Mouse (Mus musculus) liver, adult 2 months (tissue): ENCODE results near the gene Usp44. TPM values are rescaled to one million over a fixed set of nuclear protein-coding genes. Genes with fewer than 3 reads are reported as not detected.

Experiments
- DNase-seq: peaks from one replicate; pipeline ENCODE4 v3.0.0-alpha.2; 2011; ENCODE audit warnings: low read depth, low spot score; ENCODE audit errors: extremely low read depth
- H3K27ac ChIP-seq: fragments of 200-500 bp; replicated peaks from 2 replicates; pipeline ENCODE4 v1.5.1; 2012; ENCODE audit warnings: low read depth, mild to moderate bottlenecking, control low read depth, inconsistent platforms, low read length; ENCODE audit not compliant: insufficient read depth
- H3K27me3 ChIP-seq: fragments of 200-500 bp; 2 replicates; pipeline ENCODE4 v1.6.1; 2012; ENCODE audit warnings: mild to moderate bottlenecking, moderate library complexity, low read length, inconsistent platforms; ENCODE audit not compliant: control insufficient read depth, insufficient read depth
- H3K36me3 ChIP-seq: fragments of 200-500 bp; 2 replicates; pipeline ENCODE4 v1.6.1; 2012; ENCODE audit warnings: low read length, inconsistent platforms; ENCODE audit not compliant: control insufficient read depth, insufficient read depth
- H3K4me1 ChIP-seq: fragments of 200-500 bp; 2 replicates; pipeline ENCODE4 v1.6.1; 2011; ENCODE audit warnings: low read length; ENCODE audit not compliant: control insufficient read depth, insufficient read depth
- H3K4me3 ChIP-seq: fragments of 200-500 bp; 2 replicates; pipeline ENCODE4 v1.5.1; 2011; ENCODE audit warnings: low read depth, mild to moderate bottlenecking, control low read depth, low read length, moderate library complexity; ENCODE audit not compliant: insufficient read depth
- H3K79me2 ChIP-seq: fragments of 200-500 bp; 2 replicates; pipeline ENCODE4 v1.6.1; 2012; ENCODE audit warnings: inconsistent platforms, mild to moderate bottlenecking, low read length, moderate library complexity; ENCODE audit not compliant: control insufficient read depth, insufficient read depth
- H3K9ac ChIP-seq: fragments of 200-500 bp; 2 replicates; pipeline ENCODE4 v1.6.1; 2012; ENCODE audit warnings: low read depth, mild to moderate bottlenecking, control low read depth, inconsistent platforms, low read length
- CTCF ChIP-seq: fragments of 200-500 bp; IDR thresholded peaks from 2 replicates; pipeline ENCODE4 v1.5.1; 2011; ENCODE audit warnings: low read depth, low read length, control low read depth
- POLR2A ChIP-seq: fragments of 200-500 bp; IDR thresholded peaks from 2 replicates; pipeline ENCODE4 v1.6.1; 2011; ENCODE audit warnings: low read length, control low read depth; ENCODE audit not compliant: insufficient read depth; ENCODE audit errors: extremely low read depth
- WGBS: fragments of 180-500 bp; shearing (Covaris S2); methylation state at CpG from one replicate; pipeline ENCODE4 v1.1.7; 2018; 5-methylcytosine and 5-hydroxymethylcytosine counted together
- polyA plus RNA-seq: library from polyadenylated mRNA; depleted of rRNA; stranded (reverse); fragments of >200 nt; gene quantifications from 2 replicates; pipeline ENCODE4 v1.2.3, GENCODE M21; 2012
- total RNA-seq: library from RNA; depleted of rRNA; stranded (reverse); fragments of >200 nt; gene quantifications from 2 replicates; pipeline ENCODE4 v1.2.3, GENCODE M21; 2014

Gene Usp44
- total and polyA plus RNA-seq, 2 experiments, result not detected

- DNase-seq, result no peak
- 83% methylated on average over 4 of the region's 4 CpGs for WGBS
- TF ChIP-seq CTCF, result no peak
- no peak for TF ChIP-seq POLR2A
- H3K4me3 ChIP-seq, result no peak overlapping the region
- H3K36me3 ChIP-seq, result peaks cover 8% of the 10 kb centered on the region
- no peak overlapping the region for H3K9ac ChIP-seq
- no peak overlapping the region for H3K27ac ChIP-seq
- H3K4me1 ChIP-seq, result peaks cover 1% of the 10 kb centered on the region; the same call in 1 of the 2 replicates
- peaks cover 24% of the 10 kb centered on the region; the same call in 1 of the 2 replicates for H3K79me2 ChIP-seq
- no peaks in the 10 kb centered on the region for H3K27me3 ChIP-seq
These were observed 59.2 kb downstream of the Usp44 start for GRCm38 (mm10) chr10:93890565-93890964.

- Histone ChIP-seq H3K79me2 (peaks cover 22% of the 10 kb centered on the region; the same call in 1 of the 2 replicates), H3K9ac (no peak overlapping the region), H3K36me3 (peaks cover 3% of the 10 kb centered on the region), H3K27me3 (no peaks in the 10 kb centered on the region), H3K4me3 (no peak overlapping the region), H3K27ac (no peak overlapping the region), H3K4me1 (peaks cover 1% of the 10 kb centered on the region; the same call in 1 of the 2 replicates)
- TF ChIP-seq CTCF (no peak), POLR2A (no peak)
- WGBS, result 94% methylated on average over 1 of the region's 1 CpGs
- no peak for DNase-seq
These were observed 59.7 kb downstream of the Usp44 start for GRCm38 (mm10) chr10:93891031-93891430.

- peaks cover 17% of the 10 kb centered on the region; the same call in 1 of the 2 replicates for H3K79me2 ChIP-seq
- H3K27me3 ChIP-seq, result no peaks in the 10 kb centered on the region
- TF ChIP-seq POLR2A (no peak), CTCF (no peak)
- H3K36me3 ChIP-seq, result no peaks in the 10 kb centered on the region
- H3K4me1 ChIP-seq, result peaks cover 1% of the 10 kb centered on the region; the same call in 1 of the 2 replicates
- H3K27ac ChIP-seq, result no peak overlapping the region
- no peak for DNase-seq
- H3K4me3 ChIP-seq, result no peak overlapping the region
- no peak overlapping the region for H3K9ac ChIP-seq
- WGBS, result 93% methylated on average over 4 of the region's 4 CpGs
These were observed 61.2 kb downstream of the Usp44 start for GRCm38 (mm10) chr10:93892551-93892950.

GRCm38 (mm10) chr10:93897043-93897646 is 65.8 kb downstream of the Usp44 start, which contains the start of gene Metap2:
Metap2 (minus strand) TSS chr10:93897093.
- no peak within 1 kb of the TSS for H3K27ac ChIP-seq
- WGBS, result 80% methylated on average over 7 of the region's 7 CpGs
- no peak within 1 kb of the TSS for H3K9ac ChIP-seq
- no peaks in the 10 kb centered on the region for H3K79me2 ChIP-seq
- H3K4me1 ChIP-seq, result peaks cover 2% of the 10 kb centered on the region
- no peak for TF ChIP-seq CTCF
- TF ChIP-seq POLR2A, result no peak
- no peak within 1 kb of the TSS for H3K4me3 ChIP-seq
- H3K36me3 ChIP-seq, result no peaks in the 10 kb centered on the region
- no peak for DNase-seq
- no peaks in the 10 kb centered on the region for H3K27me3 ChIP-seq

GRCm38 (mm10) chr10:93899303-93899702 is 67.9 kb downstream of the Usp44 start:
- 18% methylated on average over 2 of the region's 2 CpGs for WGBS
- DNase-seq, result peak; percentile 75
- no peak for TF ChIP-seq POLR2A
- no peak for TF ChIP-seq CTCF
- Histone ChIP-seq H3K27me3 (no peaks in the 10 kb centered on the region), H3K79me2 (no peaks in the 10 kb centered on the region), H3K27ac (no peak overlapping the region), H3K9ac (no peak overlapping the region), H3K4me1 (peaks cover 2% of the 10 kb centered on the region), H3K36me3 (no peaks in the 10 kb centered on the region), H3K4me3 (no peak overlapping the region)

GRCm38 (mm10) chr10:93899907-93900306 is 68.6 kb downstream of the Usp44 start:
- no peak for DNase-seq
- 77% methylated on average over 11 of the region's 11 CpGs for WGBS
- peaks cover 2% of the 10 kb centered on the region for H3K4me1 ChIP-seq
- no peak for TF ChIP-seq POLR2A
- no peak for TF ChIP-seq CTCF
- no peak overlapping the region for H3K4me3 ChIP-seq
- H3K27me3 ChIP-seq, result no peaks in the 10 kb centered on the region
- H3K36me3 ChIP-seq, result no peaks in the 10 kb centered on the region
- no peak overlapping the region for H3K9ac ChIP-seq
- H3K27ac ChIP-seq, result no peak overlapping the region
- H3K79me2 ChIP-seq, result no peaks in the 10 kb centered on the region
